Mouse (Mus musculus) cerebellum, adult 9-11 months (tissue): ENCODE results near the gene Ciz1.

Experiments used
- DNase-seq: peaks from one replicate; pipeline ENCODE4 v3.0.0; 2022

The Ciz1 gene

DNA sequence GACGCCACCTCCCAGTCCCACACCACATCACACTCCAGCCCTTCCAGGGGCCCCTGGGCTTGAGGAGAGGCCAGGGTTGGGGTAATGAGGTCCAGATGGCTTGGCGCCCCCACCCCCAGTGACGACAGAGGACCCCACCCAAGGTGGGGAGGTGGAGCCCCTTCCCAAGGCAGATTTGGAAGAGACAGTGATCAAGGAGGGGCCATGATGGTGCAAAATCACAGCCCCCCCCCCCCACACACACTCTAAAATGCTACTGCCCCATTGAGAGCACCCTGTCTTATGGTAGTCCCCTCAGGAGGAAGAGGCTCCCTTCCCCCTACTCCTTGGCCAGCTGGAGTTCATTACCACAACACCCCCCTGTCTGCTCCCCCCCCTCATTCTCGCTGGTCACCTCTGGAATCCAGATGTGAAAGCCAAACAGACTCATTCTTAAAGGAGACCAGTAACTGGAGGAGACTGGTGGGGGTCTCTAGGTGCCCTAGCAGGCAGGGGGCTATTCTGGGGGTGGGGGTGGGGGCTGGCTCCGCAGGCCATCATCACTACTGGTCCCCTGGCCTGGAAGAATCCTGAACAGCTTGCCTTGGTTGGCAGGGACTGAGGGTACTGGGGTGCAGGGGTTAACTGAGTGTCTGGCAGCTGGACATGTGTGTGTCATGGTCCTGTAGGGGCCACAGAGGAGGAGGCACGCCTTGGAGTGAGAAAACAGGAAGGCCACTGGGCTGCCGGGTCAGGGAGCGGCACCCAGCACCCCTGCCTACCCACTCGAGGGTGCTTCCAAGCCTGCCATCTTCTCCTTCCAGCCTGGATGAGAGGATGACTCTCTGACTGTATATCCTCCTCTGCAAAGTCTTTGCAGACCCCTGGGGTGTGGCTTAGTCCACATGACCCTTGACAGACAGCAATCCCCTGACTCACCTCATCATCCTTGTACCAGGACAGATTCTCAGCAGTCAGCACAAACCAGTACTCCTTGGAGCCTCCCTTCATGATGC, 32.2 kb upstream of the Ciz1 start:
- DNase-seq = peak; percentile 54

DNA sequence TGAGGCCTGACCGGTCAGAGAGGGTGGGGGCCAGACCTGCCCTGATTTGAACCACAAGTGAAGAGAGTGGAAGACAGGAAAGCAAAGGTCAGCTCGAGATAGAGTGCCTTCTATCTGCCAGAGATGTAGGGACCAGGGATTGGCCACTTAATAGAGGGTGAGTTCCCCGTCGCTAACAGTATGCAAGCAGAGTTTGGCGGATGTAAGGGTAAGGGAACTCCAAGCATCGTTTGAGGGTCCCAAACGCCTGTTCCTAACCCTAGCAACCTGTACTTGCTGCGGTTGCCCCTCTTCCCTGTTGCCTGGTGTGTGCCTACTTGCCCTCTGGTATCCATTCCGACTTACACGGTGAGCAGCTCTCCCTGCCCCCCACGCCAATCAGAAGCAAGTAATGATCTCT, 31.4 kb upstream of the Ciz1 start:
- DNase-seq = no peak

DNA sequence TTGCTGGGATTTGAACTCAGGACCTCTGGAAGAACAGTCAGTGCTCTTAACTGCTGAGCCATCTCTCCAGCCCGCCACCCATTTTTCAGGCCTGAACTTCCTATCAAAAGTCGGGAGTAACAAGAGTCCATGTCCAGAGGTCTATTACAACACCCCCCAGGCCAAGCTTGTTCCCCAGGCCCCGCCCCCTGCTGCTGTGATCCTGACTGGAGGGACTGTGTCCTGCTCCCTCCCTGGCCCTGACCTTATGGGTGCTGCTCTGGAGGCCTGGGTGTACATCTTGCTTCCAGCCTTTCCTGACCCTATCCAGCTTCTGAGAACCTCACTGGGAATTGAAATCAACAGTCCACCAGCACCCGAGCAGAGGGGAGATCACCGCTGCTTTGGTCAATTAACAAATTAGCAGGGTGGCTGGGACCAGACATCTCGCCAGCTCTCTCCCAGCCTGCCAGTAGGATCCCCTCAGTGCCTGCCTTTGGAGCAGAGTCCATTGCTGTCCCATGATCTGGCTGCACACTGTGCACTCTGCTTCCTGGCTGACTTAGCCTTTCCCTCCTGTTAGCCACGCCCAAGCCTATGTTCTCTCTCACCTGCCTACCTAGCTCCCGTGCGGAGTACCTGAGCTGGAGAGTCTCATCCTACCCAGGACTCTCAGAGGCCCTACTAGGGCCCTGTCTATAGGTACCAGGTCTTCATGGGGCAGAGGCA, 30.4 kb upstream of the Ciz1 start:
- peak; percentile 47 for DNase-seq

DNA sequence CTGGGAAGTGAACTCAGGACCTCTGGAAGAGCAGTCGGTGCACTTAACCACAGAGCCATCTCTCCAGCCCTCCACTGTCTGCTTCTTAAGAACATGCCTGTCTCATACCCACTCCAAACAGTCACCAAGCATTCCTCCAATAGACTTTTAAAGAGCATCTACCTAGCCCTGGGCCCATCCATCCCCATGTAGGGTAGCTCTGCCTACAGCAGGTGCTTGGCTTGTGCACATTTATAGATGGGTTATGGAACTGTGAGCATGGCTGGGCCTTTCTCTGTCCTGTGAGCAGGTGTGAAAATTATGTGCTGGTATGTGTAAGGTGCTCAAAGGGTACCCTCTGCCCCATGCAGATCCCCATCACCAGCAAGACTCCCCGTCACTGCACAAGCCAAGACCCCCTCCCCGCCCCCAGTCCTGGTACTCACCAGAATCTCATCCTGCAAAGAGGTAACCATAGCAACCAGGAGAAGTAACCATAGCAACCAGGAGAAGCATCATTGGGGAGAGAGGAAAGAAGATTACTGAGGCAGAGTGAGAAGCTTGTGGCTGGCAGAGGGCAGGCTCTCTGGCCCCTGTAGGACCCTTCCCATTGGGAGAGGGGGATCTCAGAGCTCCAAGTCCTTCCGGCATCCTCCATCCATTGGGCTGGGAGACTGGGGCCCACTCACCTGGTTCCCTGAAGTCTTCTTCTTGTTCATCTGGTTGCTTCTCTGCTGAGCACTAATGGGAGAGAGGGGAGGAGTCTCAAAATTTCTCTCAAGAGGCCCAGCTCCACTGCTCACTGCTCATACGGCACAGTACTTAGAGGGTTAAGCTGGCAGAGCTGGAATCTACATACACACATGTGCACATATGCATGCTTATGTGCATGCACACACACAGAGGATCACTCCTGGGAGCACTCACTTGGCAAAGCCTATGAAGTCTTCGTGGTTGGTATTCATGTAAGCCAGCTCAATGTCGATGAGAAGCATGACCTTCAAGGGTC, 29.1 kb upstream of the Ciz1 start:
- DNase-seq = no peak

DNA sequence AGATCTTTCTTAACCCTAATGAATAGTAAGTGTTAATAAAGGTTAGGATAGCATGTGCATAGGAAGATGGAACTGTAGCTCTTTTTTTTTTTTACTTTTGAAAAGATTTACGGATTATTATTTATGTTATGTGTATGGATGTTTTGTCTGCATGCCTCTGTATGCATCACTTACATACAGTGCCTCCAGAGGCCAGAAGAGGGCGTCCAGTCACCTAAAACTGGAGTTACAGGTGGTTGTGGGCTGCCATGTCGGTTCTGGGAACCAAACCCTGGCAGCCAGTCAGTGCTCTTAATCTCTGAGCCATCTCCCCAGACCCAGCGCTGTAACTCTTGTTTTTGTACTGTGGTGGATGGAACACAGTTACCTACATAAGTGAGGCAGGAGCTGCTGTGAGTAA, 27.8 kb upstream of the Ciz1 start:
- no peak for DNase-seq

DNA sequence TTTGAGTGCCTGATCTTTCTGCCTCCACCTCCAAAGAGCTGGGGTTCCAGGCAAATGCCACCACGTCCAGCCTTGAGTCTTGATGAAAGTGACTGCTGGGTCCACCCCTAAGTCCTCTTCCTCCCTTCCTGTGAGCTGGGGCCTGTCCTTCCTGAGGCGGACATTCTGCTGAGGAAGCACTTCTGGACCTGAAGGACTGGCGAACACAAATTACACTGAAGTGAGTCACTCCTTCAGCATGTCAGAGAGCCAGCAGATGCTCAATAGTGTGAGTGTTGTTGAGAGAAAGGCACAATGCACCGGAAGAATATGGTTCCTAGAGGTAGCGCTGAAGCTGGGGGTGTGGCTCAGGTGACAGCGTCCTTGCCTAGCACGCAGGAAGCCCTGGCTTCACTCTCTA, 26.8 kb upstream of the Ciz1 start:
- DNase-seq = no peak

DNA sequence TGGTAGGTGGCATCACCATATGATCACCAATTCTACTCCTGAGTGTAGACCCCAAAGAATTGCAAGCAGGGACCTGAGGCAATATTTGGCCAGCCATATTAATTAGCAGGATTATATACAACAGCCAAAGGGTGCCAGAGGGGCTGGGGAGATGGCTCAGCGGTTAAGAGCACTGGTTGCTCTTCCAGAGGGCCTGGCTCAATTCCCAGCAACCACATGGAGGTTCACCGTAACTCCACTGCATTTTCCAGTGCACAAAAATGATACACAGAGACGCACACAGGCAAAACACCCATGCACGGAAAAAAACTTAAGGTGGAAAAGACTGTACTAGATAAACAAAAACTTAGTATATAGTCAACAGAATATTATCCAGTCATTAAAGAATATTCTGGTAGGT, 24.9 kb upstream of the Ciz1 start:
- no peak for DNase-seq

DNA sequence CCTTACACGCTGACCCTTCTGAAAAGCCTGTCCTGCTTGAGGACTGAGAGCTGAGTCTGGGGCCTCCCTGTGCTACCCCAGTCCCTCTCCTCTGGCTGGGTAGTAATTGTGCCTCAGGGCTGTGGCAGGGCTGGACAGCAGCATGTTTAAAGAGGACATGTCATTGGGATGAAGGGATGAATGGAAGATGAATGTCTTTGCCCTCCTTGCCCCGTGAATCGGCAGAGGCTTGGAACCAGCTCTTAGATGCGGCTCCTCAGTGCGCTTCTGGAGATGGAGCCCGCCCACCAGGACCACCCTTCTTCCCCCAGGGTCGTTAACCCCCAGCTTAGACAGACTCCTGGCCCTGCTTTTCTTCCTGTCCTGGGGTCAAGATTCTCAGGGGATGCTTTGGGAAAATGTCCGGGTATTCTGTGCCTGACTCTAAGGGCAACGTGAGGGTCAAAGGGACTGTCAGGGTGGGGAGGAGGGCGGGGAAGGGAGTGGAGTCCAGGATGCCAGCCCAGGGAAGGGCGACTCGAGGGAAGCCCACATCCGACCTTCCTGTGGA, 23.1 kb upstream of the Ciz1 start:
- no peak for DNase-seq

DNA sequence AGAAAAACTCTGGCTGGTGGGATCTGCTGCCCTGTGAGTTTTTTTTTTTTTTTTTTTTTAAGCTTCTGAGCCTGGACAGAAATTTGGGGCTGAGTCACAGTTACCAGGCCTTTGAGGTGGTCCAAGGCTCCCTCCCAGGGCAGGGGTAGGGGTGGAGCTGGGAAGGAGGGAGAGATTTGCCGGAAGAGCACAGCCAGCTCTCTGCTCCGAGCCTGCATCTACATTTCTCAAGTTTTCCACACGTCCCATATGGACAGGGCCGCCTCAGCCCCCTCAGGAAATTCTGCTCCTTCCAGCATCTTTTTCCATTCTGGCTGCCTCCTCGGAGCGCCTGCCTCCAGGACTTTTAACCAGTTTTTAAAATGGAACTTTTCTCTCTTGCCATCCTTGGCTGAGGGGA, 22.6 kb upstream of the Ciz1 start:
- no peak for DNase-seq

DNA sequence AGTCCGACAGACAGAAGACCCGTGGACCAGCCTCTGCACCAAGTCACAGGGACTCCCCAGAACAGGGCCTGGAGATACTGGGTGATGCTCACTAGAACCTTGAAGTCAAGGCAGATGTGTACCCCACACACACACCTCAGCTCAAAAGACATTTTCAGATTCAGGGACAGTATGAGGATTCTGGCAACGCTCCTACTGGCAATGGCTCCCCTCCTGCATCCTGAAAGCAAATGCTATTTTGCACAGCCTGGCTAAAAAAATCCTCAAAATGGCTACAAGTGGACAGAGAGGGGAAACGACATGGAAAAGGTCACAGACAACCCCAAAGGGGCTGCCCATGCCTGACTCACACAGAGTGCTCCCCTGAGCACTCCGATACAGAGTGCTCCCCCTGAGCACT, 20.0 kb upstream of the Ciz1 start:
- no peak for DNase-seq

DNA sequence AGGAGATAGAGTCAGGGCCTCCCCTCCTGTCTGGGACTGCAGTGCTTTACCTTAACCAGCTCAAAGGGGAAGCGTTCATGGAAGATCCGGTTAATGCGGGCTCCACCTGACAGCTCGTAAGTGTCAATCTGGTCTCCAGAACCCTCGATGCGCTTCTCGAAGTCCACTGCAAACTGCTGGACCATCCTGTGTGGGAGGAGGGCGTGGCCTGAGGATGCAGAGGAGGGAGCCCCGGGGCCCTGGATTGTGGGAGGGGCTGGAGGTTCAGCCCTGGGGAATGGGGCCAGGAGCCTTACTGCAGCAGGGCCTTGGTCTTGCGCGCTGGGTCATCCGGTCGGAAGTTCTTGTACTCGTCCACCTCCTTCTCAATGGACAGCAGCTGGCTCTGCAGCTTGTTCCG, 16.2 kb upstream of the Ciz1 start:
- DNase-seq = no peak

DNA sequence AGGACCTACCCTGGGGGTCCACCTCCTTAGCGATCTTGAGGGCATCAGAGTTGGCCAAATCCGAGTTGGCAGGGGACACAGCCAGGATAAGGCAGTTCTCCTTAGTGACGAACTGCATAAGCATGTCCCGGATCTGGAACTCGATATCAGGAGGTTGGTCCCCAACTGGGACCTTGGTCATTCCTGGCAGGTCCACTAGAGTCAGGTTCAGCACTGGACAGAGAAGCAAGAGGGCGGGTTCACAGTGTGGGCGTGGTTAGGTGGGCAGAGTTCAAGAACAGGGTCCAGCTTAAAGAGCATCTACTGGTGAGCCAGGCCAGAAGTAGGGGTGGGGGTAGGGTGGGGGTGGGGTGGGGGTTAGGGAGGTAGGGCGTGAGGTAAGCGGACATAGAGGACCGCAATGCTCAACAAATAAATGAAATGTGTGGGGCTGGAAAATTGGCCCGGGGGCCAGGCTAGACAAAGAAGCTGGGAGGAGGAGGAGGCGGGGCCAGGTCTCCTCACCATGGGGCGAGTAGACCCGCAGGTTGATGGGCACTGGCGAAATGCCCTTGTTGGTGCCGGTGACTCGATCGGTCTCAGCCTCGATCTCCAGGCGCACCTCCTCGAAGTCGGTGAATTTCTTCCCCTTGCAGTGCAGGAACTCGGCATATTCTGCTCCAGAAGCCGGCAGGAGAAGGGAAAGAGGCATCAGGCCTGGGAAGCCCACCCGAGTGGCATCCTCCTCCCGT, 12.1 kb upstream of the Ciz1 start:
- DNase-seq = peak; percentile 72

DNA sequence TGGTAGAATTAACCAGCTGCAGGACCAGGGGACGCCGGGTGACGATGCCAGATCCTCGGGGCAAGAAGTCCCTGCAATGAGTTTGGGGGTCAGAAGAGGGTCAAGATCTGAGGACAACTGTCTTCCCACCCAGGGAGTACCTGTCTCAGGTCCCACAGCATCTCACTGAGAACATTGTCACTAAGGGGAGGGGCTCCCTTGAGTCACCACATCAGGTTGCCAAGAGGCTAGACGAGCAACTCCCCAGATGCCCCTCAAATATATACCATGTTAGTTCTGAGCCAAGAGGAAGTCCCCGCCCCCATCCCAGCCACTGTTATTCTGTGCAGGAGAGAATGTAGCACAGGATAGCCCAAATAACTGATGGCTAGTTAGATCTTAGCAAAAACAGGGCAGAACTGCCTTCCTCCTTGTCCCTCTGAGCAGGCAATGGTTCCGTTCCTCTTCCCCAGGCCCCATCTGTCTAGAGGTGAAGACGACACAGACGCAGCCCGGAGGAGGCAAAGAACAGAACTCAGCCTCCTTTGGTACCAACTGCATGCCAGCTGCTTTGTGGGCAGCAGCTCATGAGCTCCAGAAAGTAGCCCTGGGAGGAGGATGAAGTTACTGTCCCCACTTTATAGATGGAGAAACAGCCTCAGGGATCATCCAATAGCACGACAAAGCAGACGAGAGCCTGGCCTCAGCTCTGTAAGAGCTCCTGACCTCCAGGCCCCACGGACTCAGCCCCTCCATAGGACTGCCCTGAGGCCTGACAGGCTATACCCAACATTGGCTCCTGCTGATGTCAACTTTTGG, 11.1 kb upstream of the Ciz1 start:
- peak; percentile 68 for DNase-seq

DNA sequence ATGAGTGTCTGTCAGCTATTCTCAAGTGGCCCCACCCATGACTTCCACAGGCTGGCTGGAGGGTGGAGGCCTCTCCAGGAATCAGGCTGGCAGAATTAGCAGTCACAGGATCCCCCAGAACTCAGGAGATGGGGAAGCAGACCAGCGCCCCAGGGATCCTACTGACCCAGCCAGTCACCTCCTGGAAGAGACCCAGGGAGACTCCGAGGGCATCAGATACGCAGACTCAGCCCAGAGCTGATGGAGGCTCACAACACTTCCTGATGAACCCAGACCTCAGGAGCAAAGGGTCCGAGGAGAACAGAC, 10.5 kb upstream of the Ciz1 start:
- DNase-seq = peak; percentile 76

DNA sequence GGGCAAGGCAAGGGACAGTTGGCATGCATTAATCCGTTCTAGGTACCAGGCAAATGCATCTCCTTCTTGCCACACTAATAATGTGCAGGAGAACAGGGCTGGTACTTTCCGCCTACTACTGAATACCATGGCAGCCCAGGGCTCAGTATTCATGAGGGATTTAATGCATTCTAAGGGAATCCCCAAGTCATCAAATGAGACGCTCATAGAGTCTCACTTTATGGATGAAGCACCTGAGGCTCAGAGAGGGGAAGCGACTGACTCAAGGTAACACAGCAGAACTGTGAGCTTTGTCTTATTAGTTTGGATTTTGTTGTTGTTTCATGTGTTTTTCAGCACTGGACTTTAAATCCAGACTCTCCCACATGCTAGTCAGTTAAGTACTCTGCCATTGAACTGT, 10.1 kb upstream of the Ciz1 start:
- DNase-seq = no peak

DNA sequence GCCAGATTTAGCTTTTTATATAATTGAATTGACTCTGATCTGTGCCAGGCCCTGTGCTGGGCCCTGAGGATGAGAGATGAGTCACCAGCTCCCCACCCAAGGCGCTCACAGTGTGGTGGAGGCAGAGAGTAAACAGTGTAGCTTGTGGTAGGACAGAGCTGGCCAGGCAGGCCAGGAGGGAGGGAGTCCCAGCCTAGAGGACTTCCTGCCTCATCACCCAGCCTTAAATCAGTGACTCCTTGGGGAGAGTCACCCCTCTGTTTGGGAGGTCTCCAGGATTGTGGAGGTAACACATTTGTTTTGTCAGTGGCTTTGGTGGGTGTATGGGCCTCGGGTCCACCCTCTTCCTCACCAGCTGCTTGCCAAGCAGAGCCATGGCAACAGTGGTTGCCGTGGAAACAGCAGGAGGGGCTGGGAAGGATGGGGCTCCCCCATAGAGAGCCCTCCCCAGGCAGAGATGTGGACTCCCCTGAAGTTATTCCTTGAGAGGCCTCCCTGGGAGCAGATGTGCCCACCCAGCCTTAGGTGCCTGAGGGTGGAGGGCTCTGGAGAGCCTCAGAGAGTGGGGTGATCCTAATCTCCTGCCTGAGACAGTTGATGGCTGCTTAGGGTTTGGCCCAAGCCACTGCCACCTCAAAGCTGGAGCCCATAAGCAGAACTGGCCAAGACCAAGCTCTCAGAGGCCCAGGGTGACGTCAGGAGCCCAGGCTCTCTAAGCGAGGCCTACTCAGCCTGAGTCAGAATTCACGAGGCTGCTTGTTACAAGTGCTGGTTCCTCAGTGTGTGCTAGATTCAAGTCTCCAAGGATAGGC, 9.4 kb upstream of the Ciz1 start:
- DNase-seq = peak; percentile 93

DNA sequence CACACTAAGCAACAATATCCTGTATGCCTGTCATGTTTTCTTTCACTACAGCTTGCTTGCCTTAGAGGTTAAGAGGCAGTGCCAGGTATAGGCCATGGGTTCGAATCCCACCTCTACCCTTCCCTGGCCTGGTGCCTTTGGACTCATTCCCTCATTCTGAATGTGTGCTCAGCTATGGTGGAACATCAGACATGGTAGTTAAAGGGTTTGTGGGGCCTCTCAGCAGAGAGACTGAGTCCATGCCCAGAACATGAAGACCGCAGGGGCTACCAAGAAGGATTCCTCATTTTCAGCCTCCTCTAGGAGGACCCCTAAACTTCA, 8.8 kb upstream of the Ciz1 start:
- no peak for DNase-seq

DNA sequence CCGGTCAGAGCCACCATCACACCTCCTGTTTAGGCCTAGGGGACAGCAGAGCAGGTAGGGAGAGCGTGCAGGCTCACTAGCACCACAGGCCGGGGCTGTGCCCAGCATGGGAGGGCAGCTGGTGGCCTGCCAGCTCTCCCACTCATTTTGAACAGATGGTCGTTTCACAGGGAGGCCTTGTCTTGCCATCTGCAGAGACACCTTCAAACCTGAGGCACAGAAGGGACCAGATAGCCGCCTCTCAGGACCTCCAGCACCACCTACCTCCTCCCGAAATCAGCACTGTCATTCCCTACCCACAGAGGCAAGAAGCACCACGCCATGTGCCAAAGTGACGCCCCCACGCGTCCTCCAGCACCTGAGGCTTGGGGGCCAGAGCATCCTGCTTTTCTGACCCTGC, 8.1 kb upstream of the Ciz1 start:
- DNase-seq = peak; percentile 98

DNA sequence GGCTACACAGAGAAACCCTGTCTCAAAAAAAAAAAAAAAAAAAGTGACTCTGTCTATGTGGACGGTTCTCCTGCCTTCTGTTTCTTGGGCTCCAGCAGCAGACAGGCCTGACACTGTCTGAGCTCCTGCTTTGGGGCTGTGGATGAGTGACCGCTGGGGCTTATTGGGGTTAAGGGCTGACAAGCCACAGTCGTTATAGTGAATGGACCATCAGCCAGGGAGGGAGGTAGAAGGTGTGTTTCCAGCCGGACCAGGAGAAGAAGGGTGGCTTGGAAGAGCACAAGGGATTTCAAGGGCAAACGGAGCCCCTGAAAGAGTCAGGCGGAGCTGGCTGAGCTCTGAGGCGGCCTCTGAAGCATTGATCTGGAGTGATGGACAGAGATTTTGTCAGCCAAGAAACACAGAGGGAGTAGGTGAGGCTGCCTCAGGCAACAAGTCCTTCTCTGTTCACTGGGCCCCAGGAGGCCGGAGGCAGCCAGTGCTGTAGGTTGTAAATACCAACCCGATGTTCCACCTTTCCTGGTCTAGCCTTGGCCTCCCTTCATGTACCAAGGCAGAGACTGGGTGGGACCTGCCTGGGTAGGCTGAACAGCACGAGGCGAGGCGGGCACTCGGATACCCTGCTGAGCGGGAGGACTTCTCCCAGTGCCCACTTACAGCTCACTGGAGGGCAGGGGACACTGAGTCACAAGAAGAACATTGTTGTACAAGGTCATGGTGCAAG, 7.4 kb upstream of the Ciz1 start:
- DNase-seq = peak; percentile 67

DNA sequence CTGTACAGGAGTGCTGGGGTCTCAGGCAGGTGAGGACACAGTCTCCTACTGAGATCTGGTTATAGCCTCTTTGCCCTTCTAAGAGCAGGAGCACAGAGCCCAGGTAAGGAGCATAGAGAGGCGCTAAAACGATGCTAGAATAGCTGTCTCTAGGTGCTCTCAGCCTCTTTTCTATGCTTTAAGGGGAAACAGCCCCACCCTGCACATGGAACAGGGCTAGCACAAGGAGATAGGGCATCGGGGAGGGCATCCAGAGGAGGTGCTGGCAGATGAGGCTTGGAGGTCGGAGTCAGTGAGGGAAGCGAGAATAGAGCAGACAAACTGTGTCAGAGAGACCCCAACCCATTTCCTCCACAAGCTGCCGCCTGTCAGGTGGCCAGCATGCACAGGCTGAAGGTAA, 5.1 kb upstream of the Ciz1 start:
- no peak for DNase-seq
